Mouse (Mus musculus): Measurements from ENCODE around the gene Siglece. TPM values are rescaled to one million over a fixed set of nuclear protein-coding genes. Genes with fewer than 3 reads are reported as not detected.
"Not testable (repeated sequence)": the region's sequence is repeated elsewhere in the genome, so short reads cannot be mapped to it uniquely, and the experiment has no call there.

The Siglece gene
- polyA plus RNA-seq (2012; rRNA removed): 2.8 and 3.8 TPM in 2 replicates

- no peak for DNase-seq
- Histone ChIP-seq H3K27ac (ENCODE audit: insufficient read depth, low read depth, low read length) (no peak within 1 kb of the TSS), H3K4me1 (ENCODE audit: control insufficient read depth, insufficient read depth, low read length) (no peaks in the 10 kb centered on the region), H3K36me3 (ENCODE audit: control insufficient read depth, insufficient read depth, low read length) (no peaks in the 10 kb centered on the region), H3K27me3 (replicated peaks; ENCODE audit: control insufficient read depth, insufficient read depth, low read length) (no peaks in the 10 kb centered on the region), H3K4me3 (ENCODE audit: insufficient read depth, low read depth, low read length) (no peak within 1 kb of the TSS)
- TF ChIP-seq POLR2A (IDR thresholded peaks at IDR 0.05; ENCODE audit: low read depth, low read length) (no peak), CTCF (conservative IDR thresholded peaks at IDR 0.05; ENCODE audit: insufficient read depth, insufficient read length, low read depth, low read length) (no peak)
- WGBS: 76% methylated on average over 1 of the region's 1 CpGs
Observed at GRCm38 (mm10) chr7:43660002-43660401, at the start of gene Siglece. Siglece (minus strand) TSS chr7:43660161.

GRCm38 (mm10) chr7:43690118-43690517, 30.2 kb upstream of the Siglece start, which contains the start of gene Klk14:
Klk14 (plus strand) TSS chr7:43690418.
- H3K4me3 ChIP-seq (ENCODE audit: insufficient read depth, low read depth, low read length): no peak within 1 kb of the TSS
- DNase-seq: no peak
- TF ChIP-seq POLR2A (IDR thresholded peaks at IDR 0.05; ENCODE audit: low read depth, low read length) (no peak), CTCF (conservative IDR thresholded peaks at IDR 0.05; ENCODE audit: insufficient read depth, insufficient read length, low read depth, low read length) (no peak)
- H3K27ac ChIP-seq (ENCODE audit: insufficient read depth, low read depth, low read length): no peak within 1 kb of the TSS
- H3K27me3 ChIP-seq (replicated peaks; ENCODE audit: control insufficient read depth, insufficient read depth, low read length): no peaks in the 10 kb centered on the region
- H3K36me3 ChIP-seq (ENCODE audit: control insufficient read depth, insufficient read depth, low read length): no peaks in the 10 kb centered on the region
- no peaks in the 10 kb centered on the region for H3K4me1 ChIP-seq (ENCODE audit: control insufficient read depth, insufficient read depth, low read length)

- H3K36me3 ChIP-seq (ENCODE audit: control insufficient read depth, insufficient read depth, low read length): no peaks in the 10 kb centered on the region
- no peak for DNase-seq
- H3K27me3 ChIP-seq (replicated peaks; ENCODE audit: control insufficient read depth, insufficient read depth, low read length): no peaks in the 10 kb centered on the region
- WGBS: 46% methylated on average over 7 of the region's 7 CpGs
- no peak overlapping the region for H3K27ac ChIP-seq (ENCODE audit: insufficient read depth, low read depth, low read length)
- no peaks in the 10 kb centered on the region for H3K4me1 ChIP-seq (ENCODE audit: control insufficient read depth, insufficient read depth, low read length)
- H3K4me3 ChIP-seq (ENCODE audit: insufficient read depth, low read depth, low read length): no peak overlapping the region
- no peak for TF ChIP-seq POLR2A (IDR thresholded peaks at IDR 0.05; ENCODE audit: low read depth, low read length)
- TF ChIP-seq CTCF (conservative IDR thresholded peaks at IDR 0.05; ENCODE audit: insufficient read depth, insufficient read length, low read depth, low read length): no peak
Observed at GRCm38 (mm10) chr7:43685088-43685487, 25.1 kb upstream of the Siglece start.

DNA sequence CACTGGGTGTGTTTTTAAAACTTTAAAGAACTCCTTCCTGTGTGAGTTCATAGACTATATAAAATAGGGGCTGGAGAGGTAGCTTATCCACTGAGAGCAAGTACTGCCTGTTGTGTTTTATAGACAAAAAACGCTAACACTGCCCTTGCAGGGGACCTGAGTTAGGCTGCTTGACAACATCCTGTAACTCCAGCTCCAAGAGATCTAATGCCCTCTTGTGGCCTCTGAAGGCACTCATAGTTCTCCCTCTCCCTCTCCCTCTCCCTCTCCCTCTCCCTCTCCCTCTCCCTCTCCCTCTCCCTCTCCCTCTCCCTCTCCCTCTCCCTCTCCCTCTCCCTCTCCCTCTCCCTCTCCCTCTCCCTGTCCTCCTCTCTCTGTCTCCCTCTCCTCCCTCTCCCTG, 22.6 kb upstream of the Siglece start:
- DNase-seq; H3K4me3 ChIP-seq (ENCODE audit: insufficient read depth, low read depth, low read length); H3K27me3 ChIP-seq (replicated peaks; ENCODE audit: control insufficient read depth, insufficient read depth, low read length); H3K27ac ChIP-seq (ENCODE audit: insufficient read depth, low read depth, low read length); H3K36me3 ChIP-seq (ENCODE audit: control insufficient read depth, insufficient read depth, low read length); H3K4me1 ChIP-seq (ENCODE audit: control insufficient read depth, insufficient read depth, low read length): not testable (repeated sequence)
- TF ChIP-seq CTCF (conservative IDR thresholded peaks at IDR 0.05; ENCODE audit: insufficient read depth, insufficient read length, low read depth, low read length): peak; percentile 33
- WGBS: 0% methylated on average over 1 of the region's 1 CpGs

DNA sequence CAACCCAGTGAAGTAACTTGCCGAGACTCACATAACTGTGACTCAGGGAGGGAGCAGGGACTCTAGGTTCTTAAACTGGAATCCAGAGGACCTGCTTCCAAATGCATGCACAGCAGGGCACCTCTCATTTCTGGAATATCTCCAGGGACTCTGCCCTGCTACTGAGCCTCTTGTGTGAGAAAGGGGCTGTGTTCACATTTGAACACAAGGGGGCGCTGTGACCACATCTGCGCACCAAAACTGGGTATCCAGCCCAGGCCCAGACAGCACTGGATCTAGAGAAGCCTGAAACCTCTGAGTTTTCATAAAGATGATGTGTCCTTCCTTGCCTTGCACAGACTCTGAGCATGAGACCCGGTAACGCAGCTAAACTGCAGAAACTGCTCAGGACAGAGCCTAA, 21.0 kb upstream of the Siglece start:
- no peak overlapping the region for H3K4me3 ChIP-seq (ENCODE audit: insufficient read depth, low read depth, low read length)
- H3K4me1 ChIP-seq (ENCODE audit: control insufficient read depth, insufficient read depth, low read length): no peaks in the 10 kb centered on the region
- peak; percentile 50 for DNase-seq
- no peak overlapping the region for H3K27ac ChIP-seq (ENCODE audit: insufficient read depth, low read depth, low read length)
- H3K36me3 ChIP-seq (ENCODE audit: control insufficient read depth, insufficient read depth, low read length): peaks cover 2% of the 10 kb centered on the region; the same call in 1 of the 2 replicates
- peak; percentile 75 for TF ChIP-seq CTCF (conservative IDR thresholded peaks at IDR 0.05; ENCODE audit: insufficient read depth, insufficient read length, low read depth, low read length)
- TF ChIP-seq POLR2A (IDR thresholded peaks at IDR 0.05; ENCODE audit: low read depth, low read length): no peak
- WGBS: 23% methylated on average over 5 of the region's 5 CpGs
- no peaks in the 10 kb centered on the region for H3K27me3 ChIP-seq (replicated peaks; ENCODE audit: control insufficient read depth, insufficient read depth, low read length)

DNA sequence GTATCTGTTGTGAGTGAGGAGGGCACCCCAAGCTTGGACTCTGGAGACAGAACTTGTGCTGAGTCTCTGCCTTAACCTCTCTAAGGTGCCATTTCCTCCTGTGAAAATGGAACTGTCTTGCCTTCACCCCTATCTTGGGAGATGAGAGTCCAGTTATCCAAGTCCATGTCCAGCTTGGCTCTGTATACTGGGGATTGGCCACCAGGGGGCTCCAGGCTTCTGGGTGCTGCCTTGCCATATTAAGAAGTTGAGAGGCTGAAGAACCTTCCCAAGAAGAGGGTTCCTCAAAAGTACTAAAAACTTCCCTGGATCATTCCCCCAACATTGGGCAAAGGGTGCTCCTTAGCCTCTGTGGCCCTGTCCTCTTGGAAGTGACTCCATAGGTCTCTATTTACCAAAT, 18.6 kb upstream of the Siglece start:
- Histone ChIP-seq H3K36me3 (ENCODE audit: control insufficient read depth, insufficient read depth, low read length) (peaks cover 2% of the 10 kb centered on the region; the same call in 1 of the 2 replicates), H3K27me3 (replicated peaks; ENCODE audit: control insufficient read depth, insufficient read depth, low read length) (no peaks in the 10 kb centered on the region), H3K27ac (ENCODE audit: insufficient read depth, low read depth, low read length) (no peak overlapping the region), H3K4me1 (ENCODE audit: control insufficient read depth, insufficient read depth, low read length) (no peaks in the 10 kb centered on the region), H3K4me3 (ENCODE audit: insufficient read depth, low read depth, low read length) (no peak overlapping the region)
- DNase-seq: peak; percentile 50
- TF ChIP-seq POLR2A (IDR thresholded peaks at IDR 0.05; ENCODE audit: low read depth, low read length) (no peak), CTCF (conservative IDR thresholded peaks at IDR 0.05; ENCODE audit: insufficient read depth, insufficient read length, low read depth, low read length) (peak; percentile 54; the same call in 1 of the 2 replicates)

GRCm38 (mm10) chr7:43675091-43675490, 15.1 kb upstream of the Siglece start:
- H3K4me3 ChIP-seq (ENCODE audit: insufficient read depth, low read depth, low read length): no peak overlapping the region
- TF ChIP-seq CTCF (conservative IDR thresholded peaks at IDR 0.05; ENCODE audit: insufficient read depth, insufficient read length, low read depth, low read length) (no peak), POLR2A (IDR thresholded peaks at IDR 0.05; ENCODE audit: low read depth, low read length) (no peak)
- peaks cover 2% of the 10 kb centered on the region; the same call in 1 of the 2 replicates for H3K36me3 ChIP-seq (ENCODE audit: control insufficient read depth, insufficient read depth, low read length)
- 96% methylated on average over 32 of the region's 32 CpGs for WGBS
- H3K27me3 ChIP-seq (replicated peaks; ENCODE audit: control insufficient read depth, insufficient read depth, low read length): no peaks in the 10 kb centered on the region
- peaks cover 4% of the 10 kb centered on the region; the same call in 1 of the 2 replicates for H3K4me1 ChIP-seq (ENCODE audit: control insufficient read depth, insufficient read depth, low read length)
- H3K27ac ChIP-seq (ENCODE audit: insufficient read depth, low read depth, low read length): no peak overlapping the region
- no peak for DNase-seq

All from kidney, adult 2 months (tissue).